Mouse (Mus musculus): ENCODE results near the gene 4930556J24Rik.

GRCm38 (mm10) chr11:3973081-3973480 is 3.5 kb downstream of the 4930556J24Rik start:
- TF ChIP-seq POLR2A (IDR thresholded peaks at IDR 0.05; ENCODE audit: control insufficient read depth, extremely low read depth, insufficient read depth, low read length, poor library complexity) (no peak), CTCF (IDR thresholded peaks at IDR 0.05; ENCODE audit: borderline replicate concordance, control insufficient read depth, extremely low read depth, insufficient read depth, low read length, poor library complexity) (no peak)

All from thymus, adult 2 months (tissue).